Comparison of ENCODE assay signal across 17 mouse cellular contexts in genomic region chr8:11354800-11355451, GRCm38 (mm10). TPM values are rescaled to one million over a fixed set of nuclear protein-coding genes. Genes with fewer than 3 reads are reported as not detected.
DNase-seq lines count a peak whose midpoint lies in the region; TF ChIP-seq lines count a peak whose summit lies in the region.
"Had no signal": no experiment of that assay in that cellular context is flagged by ENCODE, and none has a peak within 500 bp of the region (broad histone marks: within the 10 kb centered on the region; RNA-seq: fewer than 3 reads in every experiment).

No protein-coding gene starts in this region.

- H3K9ac ChIP-seq in heart, adult 2 months (ENCODE audit: low read depth, low read length), result no peak overlapping the region
- no peak overlapping the region for H3K9ac ChIP-seq in liver, adult 2 months (ENCODE audit: low read depth, low read length)
- H3K9ac ChIP-seq: heart, embryonic 15.5 days; liver, embryonic 13.5 days; midbrain, embryonic 12.5 days; neural tube, embryonic 15.5 days had no signal

- DNase-seq in heart, adult 2 months, result no peak
- no peak for DNase-seq in heart, postnatal 10 days
- no peak for DNase-seq in liver, adult 2 months (ENCODE audit: extremely low read depth, low read depth, low spot score)
- no peak for DNase-seq in liver
- peak; percentile 47 for DNase-seq in A20 (ENCODE audit: low read depth, low spot score)
- DNase-seq in ZHBTc4 (ENCODE audit: low read depth, low spot score), result peak; percentile 51
- no peak for DNase-seq in adrenal gland, adult 18-20 months (ENCODE audit: low spot score in 2 of 2)
- no peak for DNase-seq in left cerebral cortex, adult 9 months (ENCODE audit: low spot score in 2 of 2)
- DNase-seq: cerebellum, adult 11 months; cerebellum, postnatal 14 days; kidney, postnatal 25 days; liver, embryonic 13.5 days; right cerebral cortex, postnatal 25 days had no signal

- H3K79me2 ChIP-seq in heart, adult 2 months (replicated peaks; ENCODE audit: control insufficient read depth, insufficient read depth, low read length), result peaks cover 3% of the 10 kb centered on the region
- no peaks in the 10 kb centered on the region; the same call in 1 of the 2 replicates for H3K79me2 ChIP-seq in liver, adult 2 months (ENCODE audit: control insufficient read depth, insufficient read depth, low read length)

- no peak overlapping the region for H3K27ac ChIP-seq in heart, adult 2 months
- no peak overlapping the region for H3K27ac ChIP-seq in liver, adult 2 months (replicated peaks; ENCODE audit: insufficient read depth, low read depth, low read length)
- H3K27ac ChIP-seq: heart, embryonic 15.5 days; liver, embryonic 13.5 days; midbrain, embryonic 12.5 days; neural tube, embryonic 15.5 days had no signal

- peaks cover 11% of the 10 kb centered on the region for H3K36me3 ChIP-seq in heart, adult 2 months (ENCODE audit: control insufficient read depth, insufficient read depth, low read length)
- H3K36me3 ChIP-seq in liver, adult 2 months (ENCODE audit: control insufficient read depth, insufficient read depth, low read length), result no peaks in the 10 kb centered on the region
- H3K36me3 ChIP-seq: liver, embryonic 13.5 days; midbrain, embryonic 12.5 days; neural tube, embryonic 15.5 days had no signal

- peaks cover 24% of the 10 kb centered on the region for H3K4me1 ChIP-seq in heart, adult 2 months (ENCODE audit: control insufficient read depth, insufficient read depth, low read length)
- no peaks in the 10 kb centered on the region for H3K4me1 ChIP-seq in liver, adult 2 months (ENCODE audit: control insufficient read depth, insufficient read depth, low read length)
- H3K4me1 ChIP-seq: liver, embryonic 13.5 days; midbrain, embryonic 12.5 days had no signal

- peak; percentile 65 for TF ChIP-seq CTCF in heart, adult 2 months (IDR thresholded peaks at IDR 0.05)
- peak; percentile 17; the same call in 1 of the 2 replicates for TF ChIP-seq CTCF in liver, adult 2 months (IDR thresholded peaks at IDR 0.05; ENCODE audit: low read depth, low read length)

- H3K27me3 ChIP-seq in heart, adult 2 months (ENCODE audit: control insufficient read depth, insufficient read depth, low read length), result no peaks in the 10 kb centered on the region
- no peaks in the 10 kb centered on the region for H3K27me3 ChIP-seq in liver, adult 2 months (ENCODE audit: control insufficient read depth, insufficient read depth, low read length)
- H3K27me3 ChIP-seq: heart, embryonic 15.5 days; liver, embryonic 13.5 days; midbrain, embryonic 12.5 days; neural tube, embryonic 15.5 days had no signal

- no peak overlapping the region for H3K4me3 ChIP-seq in heart, adult 2 months
- no peak overlapping the region for H3K4me3 ChIP-seq in liver, adult 2 months (ENCODE audit: insufficient read depth, low read depth, low read length)
- H3K4me3 ChIP-seq: heart, embryonic 15.5 days; liver, embryonic 13.5 days; midbrain, embryonic 12.5 days; myocyte; neural tube, embryonic 15.5 days had no signal

- TF ChIP-seq POLR2A in heart, adult 2 months (IDR thresholded peaks at IDR 0.05; ENCODE audit: insufficient read depth, low read depth, low read length), result no peak
- TF ChIP-seq POLR2A in liver, adult 2 months (IDR thresholded peaks at IDR 0.05; ENCODE audit: extremely low read depth, insufficient read depth, low read length), result no peak

- TF ChIP-seq EP300 in heart, adult 2 months (IDR thresholded peaks at IDR 0.05; ENCODE audit: insufficient read depth, low read depth, low read length), result no peak

- 96% methylated on average over 8 of the region's 8 CpGs for WGBS in heart, adult 2 months
- WGBS in liver, adult 2 months, result 97% methylated on average over 8 of the region's 8 CpGs

- intact Hi-C loops in heart, adult 2 months (cut with DNase I), result no loop called here
- intact Hi-C loops in heart, postnatal 10 days (cut with DNase I), result no loop called here

RNA-seq across cellular contexts. Expression of gene Col4a1, which starts 42.3 kb away (rescaled TPM):
- 100 to 1,000 TPM; 221 to 311 TPM for total RNA-seq in heart, adult 2 months (2021)
- 258 and 384 TPM in 2 replicates for polyA plus RNA-seq in heart, adult 2 months (2012; rRNA removed)
- 1,000 to 10,000 TPM; 1,260 to 1,378 TPM for total RNA-seq in heart, postnatal 10 days (2021)
- 25.7 and 28.3 TPM in 2 replicates for total RNA-seq in liver, adult 2 months (2014; rRNA removed)
- polyA plus RNA-seq in liver, adult 2 months (2012; rRNA removed), result 21.8 and 29.1 TPM in 2 replicates
- total RNA-seq in adrenal gland, adult 18-20 months (2021), result 100 to 1,000 TPM; 250 to 364 TPM

RNA-seq across cellular contexts. Expression of gene Col4a2, which starts 42.3 kb away (rescaled TPM):
- 100 to 1,000 TPM; 139 to 172 TPM for total RNA-seq in heart, adult 2 months (2021)
- 104 and 139 TPM in 2 replicates for polyA plus RNA-seq in heart, adult 2 months (2012; rRNA removed)
- total RNA-seq in heart, postnatal 10 days (2021), result 100 to 1,000 TPM; 697 to 713 TPM
- total RNA-seq in liver, adult 2 months (2014; rRNA removed), result 7.7 and 10.9 TPM in 2 replicates
- polyA plus RNA-seq in liver, adult 2 months (2012; rRNA removed), result 6.1 and 8.0 TPM in 2 replicates
- total RNA-seq in adrenal gland, adult 18-20 months (2021), result 100 to 1,000 TPM; 131 to 150 TPM

Comparison
In these comparisons a context has a peak if more than half of its experiments do, and no peak if none do; other contexts are left out.
1. DNase-seq: peak in A20 (single experiment) and ZHBTc4 (single experiment); none in heart, adult 2 months (0 of 2), heart, postnatal 10 days (0 of 2), liver, adult 2 months (single experiment), liver (single experiment), adrenal gland, adult 18-20 months (0 of 2) and left cerebral cortex, adult 9 months (0 of 2).
2. RNA of gene Col4a2, which starts 42.3 kb away (total RNA-seq): 697 to 713 TPM in heart, postnatal 10 days, 139 to 172 TPM in heart, adult 2 months and 131 to 150 TPM in adrenal gland, adult 18-20 months; 7.7 to 10.9 TPM in liver, adult 2 months; every median in the first group is over 10 times any median in the second.